Mouse (Mus musculus) liver, embryonic 15.5 days (tissue): Measurements from ENCODE around the gene Cdk12. TPM values are rescaled to one million over a fixed set of nuclear protein-coding genes. Genes with fewer than 3 reads are reported as not detected.
"Not testable (repeated sequence)": the region's sequence is repeated elsewhere in the genome, so short reads cannot be mapped to it uniquely, and the experiment has no call there.

Experiments used
- ATAC-seq: fragments of 200-750 bp; cut with Nextera tagmentation; 2 replicates; pipeline ENCODE4 v1.8.0; 2017; ENCODE audit warnings: moderate number of reproducible peaks, mild to moderate bottlenecking, moderate library complexity; ENCODE audit not compliant: insufficient read depth
- H3K27ac ChIP-seq: fragments of 300-500 bp; sonication (generic); replicated peaks from 2 replicates; pipeline ENCODE4 v1.5.1; 2015; ENCODE audit warnings: mild to moderate bottlenecking, inconsistent platforms
- H3K27me3 ChIP-seq: fragments of 300-500 bp; sonication (generic); 2 replicates; pipeline ENCODE4 v1.6.1; 2015; ENCODE audit warnings: mild to moderate bottlenecking, inconsistent platforms
- H3K36me3 ChIP-seq: fragments of 300-500 bp; sonication (generic); replicated peaks from 2 replicates; pipeline ENCODE4 v1.6.1; 2015; ENCODE audit warnings: moderate library complexity, mild to moderate bottlenecking, inconsistent platforms
- H3K4me1 ChIP-seq: fragments of 300-500 bp; sonication (generic); replicated peaks from 2 replicates; pipeline ENCODE4 v1.6.1; 2015; ENCODE audit warnings: inconsistent platforms
- H3K4me2 ChIP-seq: fragments of 300-500 bp; sonication (generic); 2 replicates; pipeline ENCODE4 v1.6.1; 2015; ENCODE audit warnings: moderate library complexity, mild to moderate bottlenecking, inconsistent platforms
- H3K4me3 ChIP-seq: fragments of 300-500 bp; sonication (generic); replicated peaks from 2 replicates; pipeline ENCODE4 v1.5.1; 2015; ENCODE audit warnings: mild to moderate bottlenecking, inconsistent platforms
- H3K9ac ChIP-seq: fragments of 300-500 bp; sonication (generic); 2 replicates; pipeline ENCODE4 v1.6.1; 2015; ENCODE audit warnings: moderate library complexity, mild to moderate bottlenecking, inconsistent platforms
- H3K9me3 ChIP-seq: fragments of 300-500 bp; sonication (generic); replicated peaks from 2 replicates; pipeline ENCODE4 v1.6.1; 2016; ENCODE audit warnings: inconsistent platforms
- whole genome bisulfite sequencing: fragments of 180-500 bp; shearing (Covaris S2); methylation state at CpG from one replicate; pipeline ENCODE4 v1.1.7; 2015; ENCODE audit warnings: mixed read lengths; ENCODE audit not compliant: insufficient replicate concordance; 5-methylcytosine and 5-hydroxymethylcytosine counted together
- polyA plus RNA-seq: library from polyadenylated mRNA; unstranded; fragments of >200 nt; fragmentation: Nextera tagmentation; extraction: Ambion mirVana; gene quantifications from 2 replicates; pipeline ENCODE4 v1.2.1, GENCODE M21; 2015

Gene Cdk12
- 5.3 and 5.7 TPM in 2 replicates for polyA plus RNA-seq

GRCm38 (mm10) chr11:98202641-98203350, at the start of gene Cdk12:
Gene Cdk12 (plus strand): TSS chr11:98203059.
- WGBS, result under 1% methylated on average over 61 of the region's 63 CpGs
- Histone ChIP-seq H3K27ac (peak within 1 kb of the TSS; percentile 100), H3K9ac (peak within 1 kb of the TSS; percentile 100), H3K4me3 (peak within 1 kb of the TSS; percentile 96), H3K4me2 (peak within 1 kb of the TSS; percentile 68), H3K4me1 (peaks cover 19% of the 10 kb centered on the region), H3K36me3 (peaks cover 3% of the 10 kb centered on the region), H3K9me3 (no peaks in the 10 kb centered on the region), H3K27me3 (no peaks in the 10 kb centered on the region; the same call in 1 of the 2 replicates)
- peak; percentile 89 for ATAC-seq

GRCm38 (mm10) chr11:98155094-98155493, 47.8 kb upstream of the Cdk12 start:
- H3K27me3 ChIP-seq, result no peaks in the 10 kb centered on the region
- H3K9me3 ChIP-seq, result no peaks in the 10 kb centered on the region
- H3K4me2 ChIP-seq, result no peak overlapping the region
- H3K4me3 ChIP-seq, result no peak overlapping the region
- WGBS, result 68% methylated on average over 6 of the region's 6 CpGs
- no peak overlapping the region for H3K27ac ChIP-seq
- ATAC-seq, result no peak
- H3K9ac ChIP-seq, result no peak overlapping the region
- peaks cover 8% of the 10 kb centered on the region for H3K4me1 ChIP-seq
- peaks cover 52% of the 10 kb centered on the region for H3K36me3 ChIP-seq

- Histone ChIP-seq H3K9me3 (no peaks in the 10 kb centered on the region), H3K4me2 (no peak overlapping the region), H3K36me3 (peaks cover 80% of the 10 kb centered on the region), H3K4me1 (no peaks in the 10 kb centered on the region), H3K4me3 (no peak overlapping the region), H3K27ac (no peak overlapping the region), H3K27me3 (no peaks in the 10 kb centered on the region), H3K9ac (no peak overlapping the region)
- no peak for ATAC-seq
- WGBS, result 81% methylated on average over 1 of the region's 1 CpGs
These were observed 34.5 kb upstream of the Cdk12 start for GRCm38 (mm10) chr11:98168400-98168799.

GRCm38 (mm10) chr11:98182149-98182548, 20.7 kb upstream of the Cdk12 start:
- H3K36me3 ChIP-seq, result peaks cover 82% of the 10 kb centered on the region
- ATAC-seq, result peak; percentile 65
- H3K27ac ChIP-seq, H3K9me3 ChIP-seq, H3K9ac ChIP-seq, H3K27me3 ChIP-seq, H3K4me3 ChIP-seq, H3K4me2 ChIP-seq, H3K4me1 ChIP-seq: not testable (repeated sequence)
- 48% methylated on average over 3 of the region's 3 CpGs for WGBS

- peaks cover 68% of the 10 kb centered on the region for H3K36me3 ChIP-seq
- no peaks in the 10 kb centered on the region for H3K9me3 ChIP-seq
- H3K4me1 ChIP-seq, result peaks cover 22% of the 10 kb centered on the region
- H3K4me2 ChIP-seq, result no peak overlapping the region
- no peaks in the 10 kb centered on the region for H3K27me3 ChIP-seq
- no peak overlapping the region for H3K27ac ChIP-seq
- no peak overlapping the region for H3K4me3 ChIP-seq
- ATAC-seq, result no peak
- 81% methylated on average over 9 of the region's 9 CpGs for WGBS
- H3K9ac ChIP-seq, result no peak overlapping the region
These were observed 15.0 kb upstream of the Cdk12 start for GRCm38 (mm10) chr11:98187640-98188395.

GRCm38 (mm10) chr11:98190820-98191219, 12.0 kb upstream of the Cdk12 start:
- no peak for ATAC-seq
- H3K36me3 ChIP-seq, result peaks cover 45% of the 10 kb centered on the region
- H3K4me3 ChIP-seq, result no peak overlapping the region
- H3K9me3 ChIP-seq, result no peaks in the 10 kb centered on the region
- H3K4me2 ChIP-seq, result no peak overlapping the region
- H3K27ac ChIP-seq, result no peak overlapping the region
- H3K4me1 ChIP-seq, result peaks cover 30% of the 10 kb centered on the region
- WGBS, result 77% methylated on average over 5 of the region's 5 CpGs
- H3K9ac ChIP-seq, result peak overlapping the region; percentile 15; the same call in 1 of the 2 replicates
- no peaks in the 10 kb centered on the region; the same call in 1 of the 2 replicates for H3K27me3 ChIP-seq

GRCm38 (mm10) chr11:98192901-98193805, 9.7 kb upstream of the Cdk12 start, which contains the start of gene Med1:
Gene Med1 (minus strand): TSS chr11:98193293.
- Histone ChIP-seq H3K9me3 (no peaks in the 10 kb centered on the region), H3K9ac (peak within 1 kb of the TSS; percentile 79), H3K27me3 (peaks cover 4% of the 10 kb centered on the region; the same call in 1 of the 2 replicates), H3K4me1 (peaks cover 30% of the 10 kb centered on the region), H3K4me2 (peak within 1 kb of the TSS; percentile 75), H3K27ac (peak within 1 kb of the TSS; percentile 83), H3K4me3 (peak within 1 kb of the TSS; percentile 69), H3K36me3 (peaks cover 26% of the 10 kb centered on the region)
- peak; percentile 98 for ATAC-seq
- under 1% methylated on average over 53 of the region's 53 CpGs for WGBS

GRCm38 (mm10) chr11:98201791-98202640, 843 bp upstream of the Cdk12 start:
- H3K4me2 ChIP-seq, result peak overlapping the region; percentile 68
- H3K27me3 ChIP-seq, result no peaks in the 10 kb centered on the region; the same call in 1 of the 2 replicates
- H3K4me3 ChIP-seq, result peak overlapping the region; percentile 96
- under 1% methylated on average over 27 of the region's 27 CpGs for WGBS
- H3K9ac ChIP-seq, result peak overlapping the region; percentile 100
- H3K36me3 ChIP-seq, result no peaks in the 10 kb centered on the region
- ATAC-seq, result no peak
- H3K27ac ChIP-seq, result peak overlapping the region; percentile 100
- H3K4me1 ChIP-seq, result peaks cover 18% of the 10 kb centered on the region
- H3K9me3 ChIP-seq, result no peaks in the 10 kb centered on the region

- Histone ChIP-seq H3K27me3 (no peaks in the 10 kb centered on the region), H3K4me2 (peak overlapping the region; percentile 68), H3K36me3 (peaks cover 9% of the 10 kb centered on the region), H3K9me3 (no peaks in the 10 kb centered on the region), H3K4me3 (peak overlapping the region; percentile 96), H3K9ac (peak overlapping the region; percentile 100), H3K4me1 (peaks cover 19% of the 10 kb centered on the region), H3K27ac (peak overlapping the region; percentile 100)
- ATAC-seq, result peak; percentile 16
- whole genome bisulfite sequencing, result under 1% methylated on average over 37 of the region's 37 CpGs
These were observed 572 bp downstream of the Cdk12 start for GRCm38 (mm10) chr11:98203351-98203911.
